Mouse (Mus musculus): Measurements from ENCODE around the gene Zdhhc3. TPM values are rescaled to one million over a fixed set of nuclear protein-coding genes. Genes with fewer than 3 reads are reported as not detected.

Gene Zdhhc3
- total RNA-seq (2023), result 47.6 TPM

DNA sequence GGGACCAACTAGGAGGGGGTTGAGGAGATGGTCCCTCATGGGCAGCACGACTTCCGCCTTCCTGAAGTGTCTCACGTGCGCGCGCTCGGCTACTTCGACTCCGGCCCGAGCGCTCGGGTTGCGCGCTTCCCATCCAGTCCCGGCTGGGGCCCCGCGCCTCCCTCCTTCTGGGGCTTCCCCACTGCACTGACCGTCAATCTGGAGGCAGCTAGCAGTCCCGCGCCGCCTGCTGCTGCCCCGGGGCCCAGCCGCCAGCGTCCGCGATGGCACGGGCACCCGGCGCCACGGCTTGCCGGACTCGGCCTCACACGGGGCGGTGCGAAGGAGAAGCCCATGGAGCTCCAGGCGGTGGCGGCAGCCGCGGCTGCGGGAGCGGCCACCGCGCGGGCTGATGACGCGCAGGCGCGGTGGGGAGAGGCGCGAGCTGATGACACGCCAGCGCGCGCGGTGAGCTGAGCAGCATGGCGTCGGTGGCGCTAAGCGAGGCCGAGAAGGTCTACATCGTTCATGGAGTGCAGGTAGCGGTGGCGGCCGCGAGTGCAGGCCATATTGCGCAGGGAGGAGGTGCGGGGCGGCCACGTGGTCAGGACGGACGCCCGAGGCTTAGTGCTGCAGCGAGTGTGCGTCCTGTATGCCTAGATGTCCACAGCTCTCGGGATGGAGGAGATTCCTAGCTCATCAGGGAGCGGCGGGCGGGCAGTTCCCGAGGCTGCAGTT is at the start of gene Zdhhc3, which contains the start of gene Exosc7:
Gene Zdhhc3, minus strand, starts transcription at position 401 of the 717 bp plus-strand sequence.
Gene Exosc7, plus strand, starts transcription at position 411 of the 717 bp plus-strand sequence.

DNA sequence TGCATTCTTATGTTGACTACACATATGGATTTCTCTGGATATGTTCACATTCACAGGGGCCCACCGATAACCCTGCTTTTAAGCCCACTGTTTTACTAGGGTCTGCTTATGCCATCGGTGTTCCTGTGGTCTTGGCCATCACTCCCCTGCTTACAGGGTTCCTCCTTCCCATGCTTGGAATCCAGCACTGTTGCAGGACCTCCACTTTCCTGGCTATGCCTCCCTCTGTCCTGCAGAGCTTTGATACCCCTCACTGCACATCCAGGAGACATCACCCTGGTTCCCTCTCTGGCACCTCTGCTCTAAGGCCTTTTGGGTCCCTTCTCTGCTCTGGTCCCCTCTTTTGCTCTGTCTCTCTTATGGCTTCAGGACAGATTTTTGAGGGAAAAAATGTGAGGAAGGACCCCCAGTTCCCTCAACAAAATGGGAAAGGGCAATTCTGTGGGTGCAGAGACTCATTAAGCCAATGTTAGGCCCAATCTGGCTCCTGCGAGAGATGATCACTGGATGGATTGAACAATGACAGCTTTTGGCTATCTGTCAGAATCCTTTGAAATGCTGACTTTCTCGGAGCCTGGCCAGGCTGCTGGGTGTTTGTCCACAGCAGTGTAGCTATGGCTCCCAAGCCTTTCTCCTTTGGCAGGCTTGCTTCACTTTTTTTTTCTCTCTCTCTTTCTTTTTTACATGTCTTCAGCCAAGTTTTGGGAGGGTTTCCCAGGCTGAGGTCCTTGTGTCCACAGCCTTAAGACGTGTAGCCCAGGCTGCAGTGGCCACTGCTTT is 37.4 kb upstream of the Zdhhc3 start, which contains the start of gene Clec3b:
Gene Clec3b, plus strand, starts transcription at position 706 of the 780 bp plus-strand sequence.

DNA sequence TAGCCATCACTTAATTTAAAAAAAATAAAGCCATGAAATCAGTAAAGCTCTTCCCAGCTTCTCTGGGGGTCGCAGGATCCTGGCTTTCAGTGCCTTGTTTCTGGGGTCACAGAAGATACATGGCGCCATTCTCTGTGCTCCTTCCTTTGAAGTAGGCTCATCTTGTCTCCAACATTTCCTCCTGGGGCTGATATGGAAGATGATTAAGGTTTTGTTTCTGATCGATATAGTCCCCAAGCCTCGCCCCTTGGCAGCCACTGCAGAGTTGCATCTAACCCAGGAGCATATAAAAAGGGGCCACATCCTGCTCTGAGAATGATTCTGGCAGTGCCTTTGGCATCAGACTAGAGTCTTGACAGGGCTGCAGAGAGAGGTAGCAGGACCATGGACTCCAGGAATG is 78.6 kb downstream of the Zdhhc3 start, which contains the start of gene Tgm4:
Gene Tgm4, plus strand, starts transcription at position 301 of the 400 bp plus-strand sequence.

DNA sequence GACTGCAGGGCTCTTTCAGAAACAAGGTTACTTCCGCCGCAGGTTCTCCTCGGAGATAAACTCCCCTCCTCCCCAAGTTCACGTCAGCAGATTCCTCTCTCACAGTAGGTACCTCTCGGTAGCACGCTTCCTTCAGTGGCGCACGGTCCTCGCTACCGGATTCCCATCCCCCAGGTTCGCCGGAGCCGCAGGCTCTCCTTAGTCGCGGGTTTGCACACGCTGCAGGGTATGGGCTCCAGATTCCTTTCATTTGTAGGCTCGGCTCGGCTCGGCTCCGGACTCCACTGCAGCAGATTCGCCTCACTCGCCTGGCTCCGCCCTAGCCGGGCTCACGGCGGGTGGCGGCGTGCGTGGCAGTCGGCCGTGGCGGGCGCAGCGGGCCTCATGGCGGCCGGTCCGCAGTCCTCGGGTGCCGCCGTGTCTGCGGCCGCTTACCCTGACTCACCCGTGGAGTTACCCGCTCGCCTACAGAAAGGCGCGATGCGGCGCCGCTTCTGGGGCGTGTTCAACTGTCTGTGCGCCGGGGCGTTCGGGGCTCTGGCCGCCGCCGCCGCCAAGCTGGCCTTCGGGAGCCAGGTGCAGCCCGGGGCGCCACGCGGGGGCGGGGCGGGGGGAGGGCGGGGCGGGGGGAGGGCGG is 91.9 kb downstream of the Zdhhc3 start, which contains the start of gene Tmem42:
Gene Tmem42, plus strand, starts transcription at position 332 of the 637 bp plus-strand sequence.

Other genes with a start within 250 kb of the Zdhhc3 start
- gene Zfp445, start 247.2 kb downstream of the Zdhhc3 start, total RNA-seq (2023), result 134 TPM
- 3.7 TPM for gene Zkscan7, start 227.5 kb downstream of the Zdhhc3 start, total RNA-seq (2023)
- not detected for gene Zfp105, start 190.1 kb downstream of the Zdhhc3 start, total RNA-seq (2023)
- gene 1110059G10Rik, start 162.2 kb downstream of the Zdhhc3 start, total RNA-seq (2023), result 44.4 TPM
- 4.4 TPM for gene Kif15, start 162.2 kb downstream of the Zdhhc3 start, total RNA-seq (2023)
- gene Tmem42, start 91.9 kb downstream of the Zdhhc3 start, total RNA-seq (2023), result 20.8 TPM
- gene Tgm4, start 78.5 kb downstream of the Zdhhc3 start, total RNA-seq (2023), result 0.76 TPM
- 53.2 TPM for gene Exosc7, start within 50 bp of the Zdhhc3 start, total RNA-seq (2023)
- 0.59 TPM for gene Clec3b, start 37.7 kb upstream of the Zdhhc3 start, total RNA-seq (2023)
- gene Cdcp1, start 102.8 kb upstream of the Zdhhc3 start, total RNA-seq (2023), result not detected
- gene Tmem158, start 147.6 kb upstream of the Zdhhc3 start, total RNA-seq (2023), result 0.44 TPM

Data from CD4-positive naive resting alpha-beta T cell, adult 76 days (primary cell).